Mouse (Mus musculus): ENCODE measurements around the gene Gm17334.

DNA sequence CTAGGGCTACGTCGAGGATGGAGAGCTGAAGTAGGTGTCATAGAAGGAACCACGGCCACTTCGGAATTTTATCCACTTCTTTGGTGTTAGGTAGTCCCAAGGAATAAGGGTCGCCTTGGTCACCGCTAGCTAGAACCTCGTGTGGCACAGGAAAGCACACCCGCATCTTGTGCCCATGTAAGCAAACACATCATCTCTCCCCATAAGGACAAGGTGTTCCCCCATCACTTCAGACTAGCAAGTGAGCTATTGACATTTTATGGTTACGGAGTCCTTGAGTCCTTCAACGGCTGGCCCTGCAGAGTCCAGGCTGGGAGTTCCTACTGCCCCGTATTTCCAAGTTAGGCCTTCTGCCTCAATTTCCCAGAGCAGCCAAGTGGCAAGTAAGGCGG, 3.8 kb downstream of the Gm17334 start:
- TF ChIP-seq MAX (IDR thresholded peaks at IDR 0.05) (no peak), CTCF (IDR thresholded peaks at IDR 0.05; ENCODE audit: control insufficient read depth, insufficient read depth, insufficient read length) (no peak)

All from C2C12 (cell line).